Mouse (Mus musculus) urinary bladder, adult 2 months (tissue): ENCODE results near the gene Mpv17l2. TPM values are rescaled to one million over a fixed set of nuclear protein-coding genes. Genes with fewer than 3 reads are reported as not detected.

Source experiments
- DNase-seq: peaks from one replicate; pipeline ENCODE4 v3.0.0; 2022; ENCODE audit warnings: low spot score
- polyA plus RNA-seq: library from polyadenylated mRNA; depleted of rRNA; stranded (reverse); fragments of >200 nt; gene quantifications from 2 replicates; pipeline ENCODE4 v1.2.3, GENCODE M21; 2012

Mpv17l2 gene
- polyA plus RNA-seq, 1 experiment, result 41.9 TPM

GRCm38 (mm10) chr8:70750128-70750680, 10.5 kb downstream of the Mpv17l2 start:
- DNase-seq, result peak; percentile 17

GRCm38 (mm10) chr8:70749097-70749674, 11.6 kb downstream of the Mpv17l2 start:
- DNase-seq, result peak; percentile 15

- DNase-seq, result peak; percentile 16
Observed at GRCm38 (mm10) chr8:70748246-70749096, 12.3 kb downstream of the Mpv17l2 start.

GRCm38 (mm10) chr8:70747211-70747890, 13.4 kb downstream of the Mpv17l2 start:
- peak; percentile 17 for DNase-seq

- DNase-seq, result no peak
Observed at GRCm38 (mm10) chr8:70746676-70747075, 14.1 kb downstream of the Mpv17l2 start.

GRCm38 (mm10) chr8:70745691-70746220, 15.0 kb downstream of the Mpv17l2 start:
- peak; percentile 15 for DNase-seq

- peak; percentile 18 for DNase-seq
Observed at GRCm38 (mm10) chr8:70744806-70745205, 15.9 kb downstream of the Mpv17l2 start.

GRCm38 (mm10) chr8:70743656-70744590, 16.8 kb downstream of the Mpv17l2 start:
- DNase-seq, result peak; percentile 26

GRCm38 (mm10) chr8:70742981-70743655, 17.6 kb downstream of the Mpv17l2 start:
- peak; percentile 18 for DNase-seq

- DNase-seq, result peak; percentile 17
Observed at GRCm38 (mm10) chr8:70742176-70742575, 18.6 kb downstream of the Mpv17l2 start.

GRCm38 (mm10) chr8:70741661-70742060, 19.1 kb downstream of the Mpv17l2 start:
- peak; percentile 14 for DNase-seq

- DNase-seq, result peak; percentile 12
Observed at GRCm38 (mm10) chr8:70738211-70738610, 22.5 kb downstream of the Mpv17l2 start.

- DNase-seq, result no peak
Observed at GRCm38 (mm10) chr8:70737705-70738104, 23.0 kb downstream of the Mpv17l2 start.

GRCm38 (mm10) chr8:70730956-70731355, 29.8 kb downstream of the Mpv17l2 start:
- no peak for DNase-seq

- DNase-seq, result no peak
Observed at GRCm38 (mm10) chr8:70729808-70730475, 30.8 kb downstream of the Mpv17l2 start.

GRCm38 (mm10) chr8:70726721-70727120, 34.0 kb downstream of the Mpv17l2 start:
- no peak for DNase-seq

- DNase-seq, result no peak
Observed at GRCm38 (mm10) chr8:70725792-70726447, 34.8 kb downstream of the Mpv17l2 start.

- no peak for DNase-seq
Observed at GRCm38 (mm10) chr8:70724216-70724615, 36.5 kb downstream of the Mpv17l2 start.
